Mouse (Mus musculus) lung, embryonic 16.5 days (tissue): Measurements from ENCODE around the gene H2al1g. TPM values are rescaled to one million over a fixed set of nuclear protein-coding genes. Genes with fewer than 3 reads are reported as not detected.
"Not testable (repeated sequence)": the region's sequence is repeated elsewhere in the genome, so short reads cannot be mapped to it uniquely, and the experiment has no call there.

Source experiments
- ATAC-seq: fragments of 200-750 bp; cut with Nextera tagmentation; 2 replicates; pipeline ENCODE4 v1.8.0; 2017; ENCODE audit warnings: low read depth, mild to moderate bottlenecking, moderate library complexity
- H3K27ac ChIP-seq: fragments of 300-500 bp; sonication (generic); 2 replicates; pipeline ENCODE4 v1.5.1; 2014; ENCODE audit warnings: mild to moderate bottlenecking, control low read depth, low read length
- H3K27me3 ChIP-seq: fragments of 300-500 bp; sonication (generic); 2 replicates; pipeline ENCODE4 v1.6.1; 2014; ENCODE audit warnings: low read depth, low read length, mixed read lengths; ENCODE audit not compliant: control insufficient read depth, insufficient read depth
- H3K36me3 ChIP-seq: fragments of 300-500 bp; sonication (generic); 2 replicates; pipeline ENCODE4 v1.6.1; 2014; ENCODE audit warnings: low read length; ENCODE audit not compliant: control insufficient read depth, insufficient read depth
- H3K4me1 ChIP-seq: fragments of 300-500 bp; sonication (generic); replicated peaks from 2 replicates; pipeline ENCODE4 v1.6.1; 2014; ENCODE audit warnings: low read length, mixed read lengths; ENCODE audit not compliant: control insufficient read depth, insufficient read depth
- H3K4me2 ChIP-seq: fragments of 300-500 bp; sonication (generic); 2 replicates; pipeline ENCODE4 v1.6.1; 2014; ENCODE audit warnings: low read depth, low read length, control low read depth
- H3K4me3 ChIP-seq: fragments of 300-500 bp; sonication (generic); 2 replicates; pipeline ENCODE4 v1.5.1; 2014; ENCODE audit warnings: mild to moderate bottlenecking, low read length, control low read depth
- H3K9ac ChIP-seq: fragments of 300-500 bp; sonication (generic); 2 replicates; pipeline ENCODE4 v1.6.1; 2014; ENCODE audit warnings: low read length, control low read depth
- H3K9me3 ChIP-seq: fragments of 300-500 bp; sonication (generic); 2 replicates; pipeline ENCODE4 v1.6.1; 2016; ENCODE audit warnings: low read length; ENCODE audit not compliant: control insufficient read depth
- WGBS: fragments of 180-500 bp; shearing (Covaris S2); extraction: QIAGEN DNeasy Blood & Tissue Kit; methylation state at CpG from one replicate; pipeline ENCODE4 v1.1.7; 2014; 5-methylcytosine and 5-hydroxymethylcytosine counted together
- polyA plus RNA-seq: library from polyadenylated mRNA; unstranded; fragments of >200 nt; fragmentation: Nextera tagmentation; extraction: Ambion mirVana; gene quantifications from 2 replicates; pipeline ENCODE4 v1.2.1, GENCODE M21; 2015

The H2al1g gene
- polyA plus RNA-seq, result not detected in 2 replicates

GRCm38 (mm10) chrX:11317956-11318355 is at the start of gene H2al1g:
H2al1g (plus strand) TSS chrX:11318256.
- no CpG with 5 or more reads among the region's 3 CpGs for WGBS
- not testable (repeated sequence) for H3K36me3 ChIP-seq, H3K27ac ChIP-seq, H3K9me3 ChIP-seq, H3K4me2 ChIP-seq, H3K4me3 ChIP-seq, H3K4me1 ChIP-seq, H3K27me3 ChIP-seq, ATAC-seq, H3K9ac ChIP-seq

- H3K27ac ChIP-seq, result no peak overlapping the region
- no peaks in the 10 kb centered on the region for H3K36me3 ChIP-seq
- H3K4me2 ChIP-seq, result no peak overlapping the region
- no peak overlapping the region for H3K9ac ChIP-seq
- H3K9me3 ChIP-seq, result no peaks in the 10 kb centered on the region
- no peaks in the 10 kb centered on the region for H3K27me3 ChIP-seq
- ATAC-seq, result no peak
- H3K4me1 ChIP-seq, result no peaks in the 10 kb centered on the region
- H3K4me3 ChIP-seq, result no peak overlapping the region
- 82% methylated on average over 3 of the region's 3 CpGs for WGBS
Measured at GRCm38 (mm10) chrX:11269074-11269473, 49.0 kb upstream of the H2al1g start.

GRCm38 (mm10) chrX:11273190-11273589 is 44.9 kb upstream of the H2al1g start:
- Histone ChIP-seq H3K4me3 (no peak overlapping the region), H3K27ac (no peak overlapping the region), H3K27me3 (no peaks in the 10 kb centered on the region), H3K9ac (no peak overlapping the region), H3K4me1 (no peaks in the 10 kb centered on the region), H3K4me2 (no peak overlapping the region), H3K9me3 (no peaks in the 10 kb centered on the region), H3K36me3 (no peaks in the 10 kb centered on the region)
- no peak for ATAC-seq
- 50% methylated on average over 3 of the region's 3 CpGs for WGBS

GRCm38 (mm10) chrX:11277083-11277482 is 41.0 kb upstream of the H2al1g start:
- ATAC-seq, result peak; percentile 51; the same call in 1 of the 2 replicates
- H3K4me2 ChIP-seq, result no peak overlapping the region
- H3K4me1 ChIP-seq, result no peaks in the 10 kb centered on the region
- H3K27ac ChIP-seq, result no peak overlapping the region
- no peaks in the 10 kb centered on the region; the same call in 1 of the 2 replicates for H3K27me3 ChIP-seq
- H3K9me3 ChIP-seq, result no peaks in the 10 kb centered on the region
- no peaks in the 10 kb centered on the region for H3K36me3 ChIP-seq
- WGBS, result 44% methylated on average over 6 of the region's 6 CpGs
- no peak overlapping the region for H3K4me3 ChIP-seq
- no peak overlapping the region for H3K9ac ChIP-seq

GRCm38 (mm10) chrX:11280741-11281140 is 37.3 kb upstream of the H2al1g start:
- ATAC-seq, result no peak
- no peak overlapping the region for H3K4me2 ChIP-seq
- no peaks in the 10 kb centered on the region for H3K36me3 ChIP-seq
- H3K4me1 ChIP-seq, result no peaks in the 10 kb centered on the region
- 0 out of 2 replicates have a peak, but pooled peaks cover 3% of the 10 kb centered on the region for H3K9me3 ChIP-seq
- no peak overlapping the region for H3K4me3 ChIP-seq
- 73% methylated on average over 2 of the region's 2 CpGs for WGBS
- H3K27me3 ChIP-seq, result no peaks in the 10 kb centered on the region; the same call in none of the 2 replicates
- H3K9ac ChIP-seq, result no peak overlapping the region
- H3K27ac ChIP-seq, result no peak overlapping the region

GRCm38 (mm10) chrX:11288306-11288882 is 29.7 kb upstream of the H2al1g start:
- Histone ChIP-seq H3K27ac (no peak overlapping the region), H3K27me3 (no peaks in the 10 kb centered on the region; the same call in 1 of the 2 replicates), H3K4me3 (no peak overlapping the region), H3K9ac (no peak overlapping the region), H3K4me1 (no peaks in the 10 kb centered on the region), H3K36me3 (no peaks in the 10 kb centered on the region), H3K9me3 (no peaks in the 10 kb centered on the region), H3K4me2 (no peak overlapping the region)
- peak; percentile 68 for ATAC-seq
- 45% methylated on average over 14 of the region's 14 CpGs for WGBS

GRCm38 (mm10) chrX:11289244-11289643 is 28.8 kb upstream of the H2al1g start:
- ATAC-seq, result no peak
- no peaks in the 10 kb centered on the region for H3K36me3 ChIP-seq
- H3K9me3 ChIP-seq, result no peaks in the 10 kb centered on the region
- WGBS, result 76% methylated on average over 4 of the region's 4 CpGs
- no peaks in the 10 kb centered on the region for H3K4me1 ChIP-seq
- H3K27ac ChIP-seq, result no peak overlapping the region
- no peak overlapping the region for H3K9ac ChIP-seq
- no peak overlapping the region for H3K4me2 ChIP-seq
- H3K4me3 ChIP-seq, result no peak overlapping the region
- H3K27me3 ChIP-seq, result no peaks in the 10 kb centered on the region; the same call in 1 of the 2 replicates

- H3K4me2 ChIP-seq, H3K4me1 ChIP-seq, H3K36me3 ChIP-seq, H3K9me3 ChIP-seq, H3K27me3 ChIP-seq, H3K9ac ChIP-seq, H3K4me3 ChIP-seq, H3K27ac ChIP-seq, ATAC-seq: not testable (repeated sequence)
- WGBS, result no CpG with 5 or more reads among the region's 3 CpGs
Measured at GRCm38 (mm10) chrX:11298957-11299356, 19.1 kb upstream of the H2al1g start, which contains the start of gene H2al1a. H2al1a (plus strand) TSS chrX:11299257.

- H3K4me1 ChIP-seq, H3K4me2 ChIP-seq, ATAC-seq, H3K4me3 ChIP-seq, H3K36me3 ChIP-seq, H3K9ac ChIP-seq, H3K9me3 ChIP-seq, H3K27ac ChIP-seq, H3K27me3 ChIP-seq: not testable (repeated sequence)
- 100% methylated on average over 1 of the region's 3 CpGs for WGBS
Measured at GRCm38 (mm10) chrX:11302132-11302531, 15.9 kb upstream of the H2al1g start, which contains the start of gene H2al1b. H2al1b (plus strand) TSS chrX:11302432.
